Mouse (Mus musculus) C2C12 (cell line): ENCODE measurements at regions not wholly inside any gene's neighbourhood (a gene's known extent, or its start where the extent isn't known, plus 50 kb on each side); places are given as distances from the start of the nearest gene placed in this dataset.

Experiments used
- CTCF ChIP-seq: IDR thresholded peaks from one replicate; pipeline ENCODE4 v1.5.1; 2011; ENCODE audit not compliant: control insufficient read depth, insufficient read depth, insufficient read length
- FOSL1 ChIP-seq: IDR thresholded peaks from one replicate; pipeline ENCODE4 v1.8.0; 2011; ENCODE audit warnings: mild to moderate bottlenecking, low read length; ENCODE audit not compliant: poor library complexity, insufficient read depth, severe bottlenecking
- MAX ChIP-seq: IDR thresholded peaks from one replicate; pipeline ENCODE4 v1.6.1; 2011; ENCODE audit warnings: mild to moderate bottlenecking, control low read depth
- MYOG ChIP-seq: IDR thresholded peaks from one replicate; pipeline ENCODE4 v1.6.1; 2011; ENCODE audit not compliant: control insufficient read depth, insufficient read length; ENCODE audit errors: extremely low read depth
- USF1 ChIP-seq: IDR thresholded peaks from one replicate; pipeline ENCODE4 v1.6.1; 2011; ENCODE audit warnings: low read depth, mild to moderate bottlenecking, control low read depth, moderate library complexity

GRCm38 (mm10) chr9:69667064-69667533, 93.6 kb downstream of the Foxb1 start:
- TF ChIP-seq CTCF (no peak), MAX (no peak), MYOG (no peak), USF1 (no peak), FOSL1 (no peak)
